Mouse (Mus musculus) megakaryocyte, embryonic 14.5 days (primary cell): Measurements from ENCODE around the gene Enox1. TPM values are rescaled to one million over a fixed set of nuclear protein-coding genes. Genes with fewer than 3 reads are reported as not detected.

Experiments used
- H3K27me3 ChIP-seq: replicated peaks from 2 replicates; pipeline ENCODE3; 2012; ENCODE audit warnings: inconsistent platforms
- H3K36me3 ChIP-seq: replicated peaks from 2 replicates; pipeline ENCODE3; 2012; ENCODE audit warnings: low read length, inconsistent platforms, mixed read lengths
- H3K4me1 ChIP-seq: 2 replicates; pipeline ENCODE4 v1.6.1; 2012; ENCODE audit warnings: inconsistent platforms
- H3K4me3 ChIP-seq: replicated peaks from 2 replicates; pipeline ENCODE3; 2012; ENCODE audit warnings: moderate library complexity, mild to moderate bottlenecking, inconsistent platforms
- H3K9me3 ChIP-seq: 2 replicates; pipeline ENCODE4 v1.6.1; 2012; ENCODE audit warnings: inconsistent platforms
- FLI1 ChIP-seq: IDR thresholded peaks from 2 replicates; pipeline ENCODE4 v1.6.1; 2012; ENCODE audit warnings: low read length, inconsistent platforms, mixed read lengths
- GATA1 ChIP-seq: IDR thresholded peaks from 3 replicates; pipeline ENCODE4 v1.6.1; 2012; ENCODE audit warnings: mixed read lengths, low read length, inconsistent platforms, borderline replicate concordance
- polyA plus RNA-seq: library from polyadenylated mRNA; stranded (reverse); fragments of >175 nt; gene quantifications from 2 replicates; pipeline ENCODE4 v1.2.3, GENCODE M21; 2012; ENCODE audit warnings: low replicate concordance; ENCODE audit not compliant: insufficient read depth

The Enox1 gene
- polyA plus RNA-seq, 1 experiment = 0.13 TPM

DNA sequence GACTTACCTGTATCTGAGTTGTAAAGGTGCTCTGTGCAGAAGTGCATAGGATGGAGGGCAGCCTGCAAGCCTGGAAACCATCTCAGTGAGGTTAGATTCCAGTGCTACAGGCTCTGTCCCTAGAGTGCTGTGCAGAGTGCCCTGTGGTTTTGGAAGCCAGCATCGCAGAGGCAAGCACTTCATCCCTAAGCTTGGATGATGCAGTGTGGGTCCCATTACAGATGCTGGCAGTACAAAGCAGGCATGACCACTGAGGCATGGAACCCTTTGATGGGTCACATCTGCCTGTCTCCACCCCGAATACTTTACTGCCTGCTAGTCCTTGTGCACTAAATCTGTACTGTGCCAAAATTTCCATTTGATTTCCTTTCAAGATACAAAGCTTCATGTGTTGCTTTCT, 33.6 kb downstream of the Enox1 start:
- no peak for TF ChIP-seq GATA1
- TF ChIP-seq FLI1 = no peak
- no peaks in the 10 kb centered on the region for H3K4me1 ChIP-seq

DNA sequence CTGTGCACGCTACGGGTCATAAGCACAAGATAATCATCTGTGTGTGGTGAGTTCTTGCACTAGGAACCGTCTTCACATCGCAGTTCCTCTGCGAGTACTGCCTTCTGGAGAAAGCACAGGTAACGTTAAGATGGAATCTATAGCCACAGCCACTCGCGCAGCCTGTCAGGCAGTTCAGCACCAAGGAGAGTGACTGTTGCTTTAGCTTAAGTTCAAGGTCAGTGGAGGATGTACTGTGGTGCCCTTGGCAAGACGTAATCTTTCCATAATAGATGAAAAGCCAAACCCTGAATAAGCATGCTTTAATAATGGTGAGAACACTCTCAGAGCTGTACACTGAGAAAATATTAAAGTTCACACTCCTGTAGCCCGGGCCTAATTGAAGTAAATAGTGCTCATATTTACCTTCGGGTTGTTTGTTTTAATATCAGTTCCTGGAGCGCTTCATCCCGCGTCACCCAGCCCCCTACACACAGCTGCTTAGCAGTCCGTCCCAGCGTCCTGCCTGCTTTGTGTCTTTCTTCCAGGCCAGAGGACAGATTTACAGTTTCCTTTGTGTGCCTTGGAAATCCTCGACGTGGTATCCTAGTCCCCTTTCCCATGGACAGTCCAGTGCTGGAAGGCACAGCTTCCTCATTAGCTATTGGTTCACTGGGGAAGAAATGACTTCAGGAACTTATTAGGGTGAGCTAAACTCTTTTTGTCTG, 38.9 kb downstream of the Enox1 start:
- Histone ChIP-seq H3K9me3 (no peaks in the 10 kb centered on the region), H3K4me1 (no peaks in the 10 kb centered on the region), H3K4me3 (no peak overlapping the region), H3K36me3 (no peaks in the 10 kb centered on the region), H3K27me3 (no peaks in the 10 kb centered on the region)
- TF ChIP-seq GATA1 (no peak), FLI1 (no peak)

More for the DNA sequence above, 33.6 kb downstream of the Enox1 start:
- peak overlapping the region; percentile 33 for H3K4me3 ChIP-seq
- H3K27me3 ChIP-seq = peaks cover 3% of the 10 kb centered on the region
- H3K36me3 ChIP-seq = no peaks in the 10 kb centered on the region
- H3K9me3 ChIP-seq = 0 out of 2 replicates have a peak, but pooled peaks cover under 1% of the 10 kb centered on the region

- no peak for TF ChIP-seq FLI1
- no peak for TF ChIP-seq GATA1
- Histone ChIP-seq H3K36me3 (no peaks in the 10 kb centered on the region), H3K9me3 (no peaks in the 10 kb centered on the region), H3K4me1 (no peaks in the 10 kb centered on the region), H3K4me3 (no peak overlapping the region), H3K27me3 (no peaks in the 10 kb centered on the region)
Measured at GRCm38 (mm10) chr14:77196246-77196645, 39.7 kb downstream of the Enox1 start.

GRCm38 (mm10) chr14:77197414-77197915, 40.9 kb downstream of the Enox1 start:
- Histone ChIP-seq H3K27me3 (no peaks in the 10 kb centered on the region), H3K9me3 (no peaks in the 10 kb centered on the region), H3K36me3 (no peaks in the 10 kb centered on the region), H3K4me3 (no peak overlapping the region), H3K4me1 (no peaks in the 10 kb centered on the region)
- TF ChIP-seq FLI1 = no peak
- TF ChIP-seq GATA1 = no peak

- TF ChIP-seq GATA1 (no peak), FLI1 (no peak)
- H3K36me3 ChIP-seq = no peaks in the 10 kb centered on the region
- peaks cover 2% of the 10 kb centered on the region for H3K27me3 ChIP-seq
- 0 out of 2 replicates have a peak, but pooled peaks cover 4% of the 10 kb centered on the region for H3K9me3 ChIP-seq
- no peak overlapping the region for H3K4me3 ChIP-seq
- H3K4me1 ChIP-seq = no peaks in the 10 kb centered on the region
Measured at GRCm38 (mm10) chr14:77210889-77211288, 54.3 kb downstream of the Enox1 start.

GRCm38 (mm10) chr14:77213210-77213609, 56.6 kb downstream of the Enox1 start:
- H3K4me1 ChIP-seq = no peaks in the 10 kb centered on the region
- no peaks in the 10 kb centered on the region for H3K36me3 ChIP-seq
- H3K27me3 ChIP-seq = peaks cover 2% of the 10 kb centered on the region
- H3K4me3 ChIP-seq = peak overlapping the region; percentile 53
- no peaks in the 10 kb centered on the region for H3K9me3 ChIP-seq
- TF ChIP-seq FLI1 = no peak
- TF ChIP-seq GATA1 = no peak

- no peak overlapping the region for H3K4me3 ChIP-seq
- H3K36me3 ChIP-seq = no peaks in the 10 kb centered on the region
- no peaks in the 10 kb centered on the region for H3K4me1 ChIP-seq
- no peaks in the 10 kb centered on the region for H3K9me3 ChIP-seq
- peaks cover 2% of the 10 kb centered on the region for H3K27me3 ChIP-seq
- TF ChIP-seq FLI1 (no peak), GATA1 (no peak)
Measured at GRCm38 (mm10) chr14:77214848-77215247, 58.3 kb downstream of the Enox1 start.

DNA sequence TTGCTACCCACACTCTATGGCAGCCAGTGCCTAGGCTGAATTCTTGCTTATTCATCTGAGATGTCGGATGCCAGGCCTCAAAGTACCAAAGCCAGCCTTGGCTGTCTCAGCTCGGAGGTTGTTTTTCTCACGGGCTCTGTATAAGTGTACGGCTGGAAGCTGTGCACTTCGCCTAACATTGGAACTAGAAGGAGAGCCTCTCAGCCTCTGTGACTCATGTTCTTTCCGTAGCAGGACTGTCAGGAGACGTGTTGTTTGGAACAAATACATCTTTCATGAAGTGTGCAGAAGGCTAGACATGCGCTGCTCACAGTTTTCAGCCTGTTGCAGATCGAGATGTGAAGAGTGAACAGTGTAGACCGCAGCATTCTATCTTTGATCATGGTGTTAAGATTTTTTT, 68.8 kb downstream of the Enox1 start:
- no peaks in the 10 kb centered on the region for H3K9me3 ChIP-seq
- H3K4me3 ChIP-seq = no peak overlapping the region
- TF ChIP-seq FLI1 (no peak), GATA1 (no peak)
- no peaks in the 10 kb centered on the region for H3K36me3 ChIP-seq
- no peaks in the 10 kb centered on the region for H3K27me3 ChIP-seq
- H3K4me1 ChIP-seq = no peaks in the 10 kb centered on the region

DNA sequence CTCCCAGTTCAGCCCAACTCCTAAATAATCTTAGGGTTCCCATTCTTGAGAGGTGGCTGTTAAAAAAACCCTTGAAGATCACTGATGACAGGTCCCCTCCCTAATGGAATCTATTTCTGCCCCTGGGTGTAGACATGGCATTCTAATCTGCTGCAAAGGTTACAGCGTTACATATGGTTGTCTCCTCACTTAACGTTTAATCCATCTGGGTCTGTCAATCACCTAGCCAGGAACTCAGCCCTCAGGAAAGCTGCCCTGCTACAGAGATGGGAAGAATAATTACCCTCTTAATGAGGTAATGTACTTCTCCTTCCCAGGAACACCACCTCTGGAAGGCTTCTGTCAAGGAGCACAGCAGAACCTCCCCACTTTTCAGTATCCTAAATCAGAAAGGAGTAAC, 82.2 kb downstream of the Enox1 start:
- Histone ChIP-seq H3K9me3 (peaks cover under 1% of the 10 kb centered on the region), H3K4me1 (no peaks in the 10 kb centered on the region; the same call in 1 of the 2 replicates), H3K4me3 (no peak overlapping the region), H3K36me3 (no peaks in the 10 kb centered on the region), H3K27me3 (no peaks in the 10 kb centered on the region)
- no peak for TF ChIP-seq FLI1
- no peak for TF ChIP-seq GATA1

DNA sequence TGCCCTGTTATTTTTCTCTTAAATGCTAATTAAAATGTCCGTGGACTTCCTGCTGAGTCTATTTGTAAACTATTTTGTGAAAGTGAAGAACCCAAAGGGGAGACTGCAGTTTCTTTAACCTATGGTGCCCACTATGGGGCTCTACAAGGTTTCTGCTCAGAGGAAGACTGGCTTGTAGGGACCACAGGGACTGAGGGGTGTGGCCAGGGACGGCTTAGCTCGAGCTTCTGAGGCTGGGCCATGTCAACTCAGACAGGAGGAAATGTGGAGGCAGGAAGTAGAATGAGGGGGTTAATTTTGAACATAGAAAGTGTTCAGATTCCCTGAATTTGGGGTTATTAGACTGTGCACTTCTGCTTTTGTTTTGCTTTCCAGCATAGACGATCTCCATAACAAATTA, 82.8 kb downstream of the Enox1 start:
- Histone ChIP-seq H3K36me3 (no peaks in the 10 kb centered on the region), H3K27me3 (no peaks in the 10 kb centered on the region), H3K4me3 (peak overlapping the region; percentile 56), H3K4me1 (no peaks in the 10 kb centered on the region; the same call in 1 of the 2 replicates), H3K9me3 (no peaks in the 10 kb centered on the region)
- TF ChIP-seq GATA1 (no peak), FLI1 (no peak)
